ENCODE assay signal across 12 mouse cellular contexts in the genomic region with DNA sequence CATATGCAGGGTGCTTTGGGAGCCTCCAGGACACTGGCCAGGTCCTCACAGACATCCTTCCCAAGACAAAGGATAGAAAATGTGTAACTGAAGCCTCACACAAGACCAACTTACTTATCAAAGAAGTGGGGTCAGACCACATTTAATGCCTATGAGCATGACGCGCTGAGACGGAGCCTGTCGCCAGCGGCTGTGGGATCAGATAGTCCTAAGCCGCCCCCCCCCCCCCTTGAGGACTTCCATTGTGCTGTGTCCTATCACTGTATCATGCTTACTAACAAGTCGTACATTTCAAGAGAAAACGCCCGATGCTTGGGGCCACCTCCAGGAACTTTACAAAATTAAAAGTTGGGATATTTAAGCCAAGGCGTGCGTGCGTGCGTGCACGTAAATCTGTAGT. TPM values are rescaled to one million over a fixed set of nuclear protein-coding genes. Genes with fewer than 3 reads are reported as not detected.
"Had no signal": no experiment of that assay in that cellular context is flagged by ENCODE, and none has a peak within 500 bp of the region (broad histone marks: within the 10 kb centered on the region; RNA-seq: fewer than 3 reads in every experiment).

No protein-coding gene starts in this region.

- H3K27ac ChIP-seq: left cerebral cortex, adult 2 months; midbrain, embryonic 10.5 days; neural tube, embryonic 15.5 days had no signal

- H3K4me3 ChIP-seq: left cerebral cortex, adult 2 months; midbrain, embryonic 10.5 days; myocyte; neural tube, embryonic 15.5 days had no signal

- H3K27me3 ChIP-seq: neural tube, embryonic 15.5 days had no signal

- ATAC-seq: inflammation-experienced regulatory T-cells, adult 6 months; intestine, postnatal 0 days had no signal

- H3K9me3 ChIP-seq: neural tube, embryonic 15.5 days had no signal

- H3K9ac ChIP-seq: neural tube, embryonic 15.5 days had no signal

- H3K4me2 ChIP-seq: neural tube, embryonic 15.5 days had no signal

- DNase-seq: kidney, adult 8-10 months; kidney, postnatal 25 days; lung, adult 18-20 months; right cerebral cortex, adult 18-20 months; right cerebral cortex, postnatal 25 days; thymus, postnatal 25 days had no signal

RNA-seq across cellular contexts. Expression of a gene that starts 26.4 kb away (rescaled TPM):
- polyA plus RNA-seq: inflammation-experienced regulatory T-cells, adult 6 months had no signal
